Mouse (Mus musculus): Measurements from ENCODE around the gene Bach2. TPM values are rescaled to one million over a fixed set of nuclear protein-coding genes. Genes with fewer than 3 reads are reported as not detected.

Gene Bach2
- polyA plus RNA-seq, 1 experiment = 0.11 TPM

DNA sequence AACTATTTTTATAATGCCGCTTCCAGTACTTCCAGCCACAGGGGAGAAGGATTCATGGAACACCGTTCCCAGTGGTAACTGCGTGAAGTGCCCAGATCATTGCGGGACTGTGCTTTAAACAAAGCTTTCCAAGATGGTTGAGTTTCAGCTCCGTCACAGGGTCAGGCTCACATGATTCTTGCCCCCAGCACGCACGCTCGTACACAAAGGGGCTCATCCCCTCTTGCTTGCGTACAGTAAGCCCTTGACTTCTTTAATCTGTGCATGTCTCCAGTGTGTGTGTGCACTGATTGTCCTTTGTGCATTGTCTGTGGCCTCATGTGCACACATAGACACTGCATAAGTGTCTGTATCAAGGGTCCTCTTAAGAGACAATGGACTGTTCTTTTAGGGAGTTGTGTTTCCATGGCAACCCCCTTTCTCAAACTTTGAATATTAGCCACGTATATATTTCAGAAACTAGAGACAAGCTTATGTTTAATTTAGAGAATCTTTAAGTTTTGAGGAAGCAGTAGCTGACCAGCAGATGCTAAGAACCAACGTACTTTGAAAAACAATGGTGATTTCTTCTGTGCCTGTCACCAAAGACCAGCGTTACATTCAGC, 119.5 kb downstream of the Bach2 start:
- TF ChIP-seq CEBPB (IDR thresholded peaks at IDR 0.05; ENCODE audit: low read depth) (no peak), MAX (IDR thresholded peaks at IDR 0.05) (no peak), CTCF (IDR thresholded peaks at IDR 0.05; ENCODE audit: control insufficient read depth, insufficient read depth, insufficient read length) (no peak), USF1 (IDR thresholded peaks at IDR 0.05; ENCODE audit: low read depth) (no peak), FOSL1 (IDR thresholded peaks at IDR 0.05; ENCODE audit: insufficient read depth, low read length, poor library complexity, severe bottlenecking) (no peak), MYOG (IDR thresholded peaks at IDR 0.05; ENCODE audit: control insufficient read depth, extremely low read depth, insufficient read length) (no peak), MYOD1 (IDR thresholded peaks at IDR 0.05; ENCODE audit: control insufficient read depth, insufficient read length, low read depth) (no peak)

DNA sequence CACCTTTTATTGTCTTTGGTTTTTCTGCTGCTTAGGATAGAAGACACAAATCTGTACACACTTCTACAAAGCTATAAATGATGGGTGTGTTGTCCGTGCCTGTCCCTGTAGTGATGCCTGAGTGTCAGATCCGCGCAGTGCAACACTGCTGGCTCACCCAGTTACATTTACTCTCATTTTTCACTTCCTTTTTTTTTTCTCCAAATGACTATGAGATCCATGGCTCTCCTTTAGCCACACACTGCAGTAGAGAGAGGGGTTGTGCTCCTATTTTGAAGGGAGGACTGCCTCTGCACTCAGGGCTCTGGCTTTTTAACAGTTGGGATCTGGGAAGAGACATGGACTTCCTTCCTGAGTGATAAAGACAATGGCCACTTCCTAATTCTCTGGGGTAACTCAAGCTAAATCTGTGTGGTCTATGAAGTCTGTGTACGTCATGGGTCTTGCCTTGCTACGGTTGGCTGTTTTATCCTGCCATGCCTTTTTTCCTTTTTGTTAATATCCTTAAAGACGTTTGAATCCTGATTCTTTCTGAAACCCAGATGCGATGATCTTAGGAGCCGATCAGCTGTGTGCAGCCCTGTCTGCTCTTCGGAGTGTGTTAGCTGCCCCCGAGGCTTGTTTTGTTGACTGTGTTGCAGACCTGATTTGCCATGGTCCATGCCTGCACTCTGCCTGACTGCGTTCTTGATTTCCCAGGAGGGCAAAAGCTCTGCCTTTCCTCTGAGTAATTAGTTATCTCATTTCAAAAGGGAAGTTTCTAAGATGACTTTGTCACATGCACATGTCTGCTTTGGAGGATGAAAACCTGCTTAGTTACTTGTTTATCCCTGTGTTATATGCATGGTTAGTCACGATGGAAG, 120.2 kb downstream of the Bach2 start:
- no peaks in the 10 kb centered on the region for H3K79me3 ChIP-seq (ENCODE audit: low read depth)
- H3K79me2 ChIP-seq (ENCODE audit: control insufficient read depth, insufficient read depth) = no peaks in the 10 kb centered on the region
- TF ChIP-seq CEBPB (IDR thresholded peaks at IDR 0.05; ENCODE audit: low read depth) = no peak
- TF ChIP-seq MAX (IDR thresholded peaks at IDR 0.05) = no peak
- TF ChIP-seq USF1 (IDR thresholded peaks at IDR 0.05; ENCODE audit: low read depth) = no peak
- no peak overlapping the region for H3K4me3 ChIP-seq (ENCODE audit: insufficient read depth, poor library complexity, severe bottlenecking)
- H3K27me3 ChIP-seq (ENCODE audit: control insufficient read depth, insufficient read depth, insufficient read length) = no peaks in the 10 kb centered on the region
- H3ac ChIP-seq (ENCODE audit: control insufficient read depth, insufficient read length, low read depth) = no peak overlapping the region
- no peaks in the 10 kb centered on the region for H3K36me3 ChIP-seq (ENCODE audit: control insufficient read depth, insufficient read depth)

More for the DNA sequence above, 119.5 kb downstream of the Bach2 start:
- H3K4me3 ChIP-seq (ENCODE audit: insufficient read depth, poor library complexity, severe bottlenecking) = no peak overlapping the region
- H3K27me3 ChIP-seq (ENCODE audit: control insufficient read depth, insufficient read depth, insufficient read length) = no peaks in the 10 kb centered on the region
- no peaks in the 10 kb centered on the region for H3K79me3 ChIP-seq (ENCODE audit: low read depth)
- H3K36me3 ChIP-seq (ENCODE audit: control insufficient read depth, insufficient read depth) = no peaks in the 10 kb centered on the region
- H3K79me2 ChIP-seq (ENCODE audit: control insufficient read depth, insufficient read depth) = no peaks in the 10 kb centered on the region
- no peak overlapping the region for H3ac ChIP-seq (ENCODE audit: control insufficient read depth, insufficient read length, low read depth)

- TF ChIP-seq USF1 (IDR thresholded peaks at IDR 0.05; ENCODE audit: low read depth) = no peak
- no peak for TF ChIP-seq MYOD1 (IDR thresholded peaks at IDR 0.05; ENCODE audit: control insufficient read depth, insufficient read length, low read depth)
- no peak for TF ChIP-seq MAX (IDR thresholded peaks at IDR 0.05)
- no peak for TF ChIP-seq CEBPB (IDR thresholded peaks at IDR 0.05; ENCODE audit: low read depth)
- no peak for TF ChIP-seq CTCF (IDR thresholded peaks at IDR 0.05; ENCODE audit: control insufficient read depth, insufficient read depth, insufficient read length)
- TF ChIP-seq FOSL1 (IDR thresholded peaks at IDR 0.05; ENCODE audit: insufficient read depth, low read length, poor library complexity, severe bottlenecking) = no peak
- TF ChIP-seq MYOG (IDR thresholded peaks at IDR 0.05; ENCODE audit: control insufficient read depth, extremely low read depth, insufficient read length) = no peak
- H3K36me3 ChIP-seq (ENCODE audit: control insufficient read depth, insufficient read depth) = no peaks in the 10 kb centered on the region
- H3K79me2 ChIP-seq (ENCODE audit: control insufficient read depth, insufficient read depth) = no peaks in the 10 kb centered on the region
- no peak overlapping the region for H3K4me3 ChIP-seq (ENCODE audit: insufficient read depth, poor library complexity, severe bottlenecking)
- no peaks in the 10 kb centered on the region for H3K79me3 ChIP-seq (ENCODE audit: low read depth)
- H3ac ChIP-seq (ENCODE audit: control insufficient read depth, insufficient read length, low read depth) = no peak overlapping the region
- H3K27me3 ChIP-seq (ENCODE audit: control insufficient read depth, insufficient read depth, insufficient read length) = no peaks in the 10 kb centered on the region
Measured at GRCm38 (mm10) chr4:32359634-32360033, 121.0 kb downstream of the Bach2 start.

GRCm38 (mm10) chr4:32360496-32360895, 121.9 kb downstream of the Bach2 start:
- Histone ChIP-seq H3K79me3 (ENCODE audit: low read depth) (no peaks in the 10 kb centered on the region), H3K27me3 (ENCODE audit: control insufficient read depth, insufficient read depth, insufficient read length) (no peaks in the 10 kb centered on the region), H3K79me2 (ENCODE audit: control insufficient read depth, insufficient read depth) (no peaks in the 10 kb centered on the region), H3ac (ENCODE audit: control insufficient read depth, insufficient read length, low read depth) (no peak overlapping the region), H3K36me3 (ENCODE audit: control insufficient read depth, insufficient read depth) (no peaks in the 10 kb centered on the region), H3K4me3 (ENCODE audit: insufficient read depth, poor library complexity, severe bottlenecking) (no peak overlapping the region)
- no peak for TF ChIP-seq MYOG (IDR thresholded peaks at IDR 0.05; ENCODE audit: control insufficient read depth, extremely low read depth, insufficient read length)
- no peak for TF ChIP-seq MAX (IDR thresholded peaks at IDR 0.05)
- no peak for TF ChIP-seq CEBPB (IDR thresholded peaks at IDR 0.05; ENCODE audit: low read depth)
- no peak for TF ChIP-seq CTCF (IDR thresholded peaks at IDR 0.05; ENCODE audit: control insufficient read depth, insufficient read depth, insufficient read length)
- no peak for TF ChIP-seq USF1 (IDR thresholded peaks at IDR 0.05; ENCODE audit: low read depth)
- TF ChIP-seq MYOD1 (IDR thresholded peaks at IDR 0.05; ENCODE audit: control insufficient read depth, insufficient read length, low read depth) = no peak
- TF ChIP-seq FOSL1 (IDR thresholded peaks at IDR 0.05; ENCODE audit: insufficient read depth, low read length, poor library complexity, severe bottlenecking) = no peak

DNA sequence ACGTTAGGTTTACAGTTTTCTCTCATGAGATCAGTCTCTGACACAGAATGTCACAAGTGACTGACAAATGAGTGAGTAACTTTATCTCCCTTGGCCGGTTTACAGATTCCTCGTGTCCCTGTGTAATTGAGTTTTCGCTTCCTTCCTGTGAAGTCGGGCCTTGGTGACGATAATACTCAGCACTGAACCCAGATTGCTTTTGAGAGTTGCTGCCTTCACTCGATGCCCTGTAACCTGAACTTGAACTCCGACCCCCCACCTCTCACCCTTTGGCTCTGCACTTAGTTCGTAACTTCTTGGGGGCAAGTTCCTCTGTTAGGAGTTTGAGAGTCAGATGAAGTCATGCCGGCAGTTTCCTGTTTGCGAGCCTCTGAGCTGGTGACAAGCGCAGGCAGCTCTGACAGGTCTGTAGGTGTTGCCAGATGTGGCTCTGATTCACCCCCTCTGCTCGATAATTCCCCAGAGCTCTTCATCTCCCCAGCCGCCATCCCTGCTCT, 124.9 kb downstream of the Bach2 start:
- TF ChIP-seq USF1 (IDR thresholded peaks at IDR 0.05; ENCODE audit: low read depth) = no peak
- no peak for TF ChIP-seq CEBPB (IDR thresholded peaks at IDR 0.05; ENCODE audit: low read depth)
- no peak for TF ChIP-seq MYOG (IDR thresholded peaks at IDR 0.05; ENCODE audit: control insufficient read depth, extremely low read depth, insufficient read length)
- TF ChIP-seq MAX (IDR thresholded peaks at IDR 0.05) = no peak
- no peak for TF ChIP-seq CTCF (IDR thresholded peaks at IDR 0.05; ENCODE audit: control insufficient read depth, insufficient read depth, insufficient read length)
- TF ChIP-seq FOSL1 (IDR thresholded peaks at IDR 0.05; ENCODE audit: insufficient read depth, low read length, poor library complexity, severe bottlenecking) = no peak
- no peak for TF ChIP-seq MYOD1 (IDR thresholded peaks at IDR 0.05; ENCODE audit: control insufficient read depth, insufficient read length, low read depth)
- no peaks in the 10 kb centered on the region for H3K36me3 ChIP-seq (ENCODE audit: control insufficient read depth, insufficient read depth)

More for the DNA sequence above, 124.9 kb downstream of the Bach2 start:
- Histone ChIP-seq H3ac (ENCODE audit: control insufficient read depth, insufficient read length, low read depth) (no peak overlapping the region), H3K79me3 (ENCODE audit: low read depth) (no peaks in the 10 kb centered on the region), H3K4me3 (ENCODE audit: insufficient read depth, poor library complexity, severe bottlenecking) (no peak overlapping the region), H3K27me3 (ENCODE audit: control insufficient read depth, insufficient read depth, insufficient read length) (no peaks in the 10 kb centered on the region), H3K79me2 (ENCODE audit: control insufficient read depth, insufficient read depth) (no peaks in the 10 kb centered on the region)

All from C2C12 (cell line).